Mouse (Mus musculus): Measurements from ENCODE around the gene Olfr67. TPM values are rescaled to one million over a fixed set of nuclear protein-coding genes. Genes with fewer than 3 reads are reported as not detected.
"Not testable (repeated sequence)": the region's sequence is repeated elsewhere in the genome, so short reads cannot be mapped to it uniquely, and the experiment has no call there.

The Olfr67 gene
- total RNA-seq, 2 experiments from 2014 or later: not detected

GRCm38 (mm10) chr7:103771494-103771893 is 20.1 kb downstream of the Olfr67 start, which contains the start of gene Olfr69:
Olfr69 (minus strand) TSS chr7:103771594.
- DNase-seq: no peak

GRCm38 (mm10) chr7:103767687-103768086 is 23.9 kb downstream of the Olfr67 start:
- DNase-seq: not testable (repeated sequence)

- DNase-seq: not testable (repeated sequence)
Observed at GRCm38 (mm10) chr7:103762212-103762611, 29.4 kb downstream of the Olfr67 start.

- no peak for DNase-seq
Observed at GRCm38 (mm10) chr7:103757233-103757632, 34.4 kb downstream of the Olfr67 start, which contains the start of gene Olfr630. Olfr630 (minus strand) TSS chr7:103757333.

- DNase-seq: no peak
Observed at GRCm38 (mm10) chr7:103744843-103745242, 46.8 kb downstream of the Olfr67 start, which contains the start of gene Olfr629. Olfr629 (minus strand) TSS chr7:103744943.

Other genes starting within 250 kb of the Olfr67 start
- not detected for gene Olfr612, start 249.1 kb downstream of the Olfr67 start, total RNA-seq (2021)
- not detected for gene Olfr613, start 243.7 kb downstream of the Olfr67 start, total RNA-seq (2021)
- not detected for gene Olfr615, start 235.7 kb downstream of the Olfr67 start, total RNA-seq (2021)
- gene Olfr616, start 222.7 kb downstream of the Olfr67 start, total RNA-seq (2021): not detected
- not detected for gene Olfr617, start 218.8 kb downstream of the Olfr67 start, total RNA-seq (2021)
- gene Olfr618, start 201.7 kb downstream of the Olfr67 start, total RNA-seq (2021): not detected
- gene Olfr619, start 191.2 kb downstream of the Olfr67 start, total RNA-seq (2021): not detected
- gene Olfr620, start 179.3 kb downstream of the Olfr67 start, total RNA-seq (2021): not detected
- gene Olfr622, start 149.1 kb downstream of the Olfr67 start, total RNA-seq (2021): not detected
- not detected for gene Olfr623, start 128.1 kb downstream of the Olfr67 start, total RNA-seq (2021)
- not detected for gene Olfr624, start 120.6 kb downstream of the Olfr67 start, total RNA-seq (2021)
- not detected for gene Olfr625-ps1, start 109.1 kb downstream of the Olfr67 start, total RNA-seq (2021)
- gene Olfr243, start 77.2 kb downstream of the Olfr67 start, total RNA-seq (2021): not detected
- gene Olfr628, start 61.4 kb downstream of the Olfr67 start, total RNA-seq (2021): not detected
- not detected for gene Olfr629, start 46.9 kb downstream of the Olfr67 start, total RNA-seq (2021)
- gene Olfr630, start 34.5 kb downstream of the Olfr67 start, total RNA-seq (2021): not detected
- not detected for gene Olfr69, start 20.2 kb downstream of the Olfr67 start, total RNA-seq (2021)
- not detected for gene Olfr68, start 12.1 kb downstream of the Olfr67 start, total RNA-seq (2021)
- 100 to 1,000 TPM; 243 to 471 TPM for gene Hbb-bt, start 22.2 kb upstream of the Olfr67 start, total RNA-seq (2021)
- 1,000 to 10,000 TPM; 1,998 to 3,266 TPM for gene Hbb-bs, start 36.3 kb upstream of the Olfr67 start, total RNA-seq (2021)
- not detected for gene Hbb-bh2, start 48.7 kb upstream of the Olfr67 start, total RNA-seq (2021)
- not detected for gene Hbb-bh1, start 51.3 kb upstream of the Olfr67 start, total RNA-seq (2021)
- not detected for gene Hbb-y, start 61.4 kb upstream of the Olfr67 start, total RNA-seq (2021)
- not detected for gene Olfr66, start 94.4 kb upstream of the Olfr67 start, total RNA-seq (2021)
- not detected for gene Olfr64, start 102.7 kb upstream of the Olfr67 start, total RNA-seq (2021)
- gene Olfr65, start 111.7 kb upstream of the Olfr67 start, total RNA-seq (2021): not detected
- gene Olfr631, start 137.0 kb upstream of the Olfr67 start, total RNA-seq (2021): not detected
- not detected for gene Olfr632, start 142.5 kb upstream of the Olfr67 start, total RNA-seq (2021)
- not detected for gene Olfr633, start 152.6 kb upstream of the Olfr67 start, total RNA-seq (2021)
- not detected for gene Olfr635, start 179.3 kb upstream of the Olfr67 start, total RNA-seq (2021)
- not detected for gene Olfr638, start 206.9 kb upstream of the Olfr67 start, total RNA-seq (2021)
- gene Olfr639, start 225.5 kb upstream of the Olfr67 start, total RNA-seq (2021): not detected
- not detected for gene Olfr640, start 233.8 kb upstream of the Olfr67 start, total RNA-seq (2021)
- not detected for gene Olfr641, start 243.6 kb upstream of the Olfr67 start, total RNA-seq (2021)